Mouse (Mus musculus): Measurements from ENCODE around the gene Rnf41. TPM values are rescaled to one million over a fixed set of nuclear protein-coding genes. Genes with fewer than 3 reads are reported as not detected.

Rnf41 gene
- 30.0 and 31.7 TPM in 2 replicates for polyA plus RNA-seq (2015; fragmentation: Nextera tagmentation; extraction: Ambion mirVana)

- DNase-seq (ENCODE audit: low spot score) = peak; percentile 98
Observed at GRCm38 (mm10) chr10:128411211-128412054, at the start of gene Rnf41, which contains the start of gene Nabp2. Gene Rnf41, plus strand, starts transcription at chr10:128411657. Gene Nabp2, minus strand, starts transcription at chr10:128411492.

GRCm38 (mm10) chr10:128361836-128362235 lies 49.6 kb upstream of the Rnf41 start:
- DNase-seq (ENCODE audit: low spot score) = no peak

DNA sequence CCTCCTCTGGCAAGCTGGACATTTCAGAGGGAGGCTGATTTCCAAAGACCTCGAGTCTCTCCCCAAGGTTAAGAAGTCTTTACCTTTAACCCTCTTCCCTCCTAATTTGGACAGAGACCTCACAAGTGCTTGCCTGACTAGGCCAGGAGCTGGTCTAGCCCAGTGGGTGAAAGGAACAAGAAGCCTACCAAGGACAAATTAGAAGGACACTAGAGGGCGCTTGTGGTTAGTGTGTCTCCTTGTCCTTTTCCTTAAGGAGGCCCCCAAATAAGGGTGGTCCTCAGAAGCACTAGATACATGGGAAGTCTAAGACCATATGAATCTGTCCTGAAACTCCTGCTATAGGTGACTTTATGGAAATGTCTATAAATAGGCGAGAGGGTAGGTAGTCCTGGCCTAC lies 48.9 kb upstream of the Rnf41 start:
- DNase-seq (ENCODE audit: low spot score) = peak; percentile 23

- DNase-seq (ENCODE audit: low spot score) = no peak
Observed at GRCm38 (mm10) chr10:128367899-128368401, 43.5 kb upstream of the Rnf41 start.

- peak; percentile 91 for DNase-seq (ENCODE audit: low spot score)
Observed at GRCm38 (mm10) chr10:128368402-128369217, 42.8 kb upstream of the Rnf41 start, which contains the start of gene Coq10a. Gene Coq10a, minus strand, starts transcription at chr10:128368997.

DNA sequence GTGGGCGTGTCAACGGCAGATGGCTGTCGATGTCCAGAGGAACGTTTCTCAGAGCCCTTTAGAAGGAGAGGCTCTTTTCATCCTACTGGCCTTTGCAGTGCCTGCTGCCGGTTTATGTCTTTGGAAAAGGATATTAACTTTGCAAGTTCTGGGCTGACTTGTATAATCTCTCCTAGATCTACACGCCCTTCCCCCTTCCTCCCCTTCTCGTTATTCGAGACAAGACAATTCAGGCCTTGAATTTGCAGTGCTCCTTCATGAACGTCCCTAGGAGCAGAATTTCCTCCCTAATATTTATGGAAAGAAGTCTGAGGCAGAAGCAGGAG lies 42.3 kb upstream of the Rnf41 start:
- no peak for DNase-seq (ENCODE audit: low spot score)

GRCm38 (mm10) chr10:128369599-128369998 lies 41.9 kb upstream of the Rnf41 start:
- DNase-seq (ENCODE audit: low spot score) = no peak

DNA sequence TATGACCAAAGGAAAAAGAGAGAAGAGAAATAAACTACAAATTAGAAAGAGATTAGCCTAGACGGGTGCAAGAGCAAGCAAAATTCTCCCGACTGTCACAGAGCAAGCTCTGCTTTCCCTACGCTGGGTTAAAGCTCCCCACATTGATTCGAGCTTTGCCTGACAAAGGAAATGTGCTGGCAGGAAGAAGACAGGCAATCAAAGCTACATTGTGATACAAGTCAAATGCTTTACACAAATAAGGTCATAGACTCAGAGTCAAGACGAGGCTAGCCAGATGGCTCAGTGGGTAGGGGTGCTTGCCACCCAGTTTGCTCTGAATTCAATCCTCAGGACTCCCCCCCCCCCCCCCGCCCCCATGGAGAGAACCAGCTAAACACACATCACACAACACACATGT lies 41.4 kb upstream of the Rnf41 start:
- no peak for DNase-seq (ENCODE audit: low spot score)

DNA sequence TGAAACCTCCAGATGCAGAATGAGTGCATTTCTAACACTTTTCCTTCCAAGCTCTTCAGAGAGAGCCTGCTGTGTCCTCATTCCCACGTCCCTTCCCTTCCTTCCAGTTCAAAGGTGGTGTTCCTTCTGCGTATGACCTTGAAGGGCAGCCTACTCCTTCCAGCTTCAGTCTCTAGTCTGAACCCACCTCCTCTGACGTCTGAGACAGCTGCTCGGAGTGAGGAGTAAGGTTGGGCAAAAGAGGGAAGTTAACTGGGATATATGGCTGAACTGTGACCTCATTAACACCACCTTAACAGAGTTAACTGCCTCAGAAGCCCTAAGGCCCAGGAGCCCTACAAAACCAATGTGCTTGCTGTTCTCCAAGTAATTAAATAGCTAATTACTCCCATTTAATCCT lies 40.9 kb upstream of the Rnf41 start:
- no peak for DNase-seq (ENCODE audit: low spot score)

DNA sequence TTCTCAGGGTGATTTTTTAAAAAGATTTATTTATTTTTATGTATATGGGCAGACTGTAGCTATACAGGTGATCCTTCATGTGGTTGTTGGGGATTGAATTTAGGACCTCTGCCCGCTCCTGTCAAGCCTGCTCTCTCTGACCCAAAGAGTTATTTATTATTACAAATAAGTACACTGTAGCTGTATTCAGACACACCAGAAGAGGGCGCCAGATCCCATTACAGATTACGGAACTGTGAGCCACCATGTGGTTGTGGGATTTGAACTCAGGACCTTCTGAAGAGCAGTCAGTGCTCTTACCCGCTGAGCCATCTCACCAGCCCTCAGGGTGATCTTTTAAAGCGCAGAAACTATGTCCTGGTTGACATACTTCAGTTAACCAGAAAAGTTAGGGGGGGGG lies 39.3 kb upstream of the Rnf41 start:
- no peak for DNase-seq (ENCODE audit: low spot score)

DNA sequence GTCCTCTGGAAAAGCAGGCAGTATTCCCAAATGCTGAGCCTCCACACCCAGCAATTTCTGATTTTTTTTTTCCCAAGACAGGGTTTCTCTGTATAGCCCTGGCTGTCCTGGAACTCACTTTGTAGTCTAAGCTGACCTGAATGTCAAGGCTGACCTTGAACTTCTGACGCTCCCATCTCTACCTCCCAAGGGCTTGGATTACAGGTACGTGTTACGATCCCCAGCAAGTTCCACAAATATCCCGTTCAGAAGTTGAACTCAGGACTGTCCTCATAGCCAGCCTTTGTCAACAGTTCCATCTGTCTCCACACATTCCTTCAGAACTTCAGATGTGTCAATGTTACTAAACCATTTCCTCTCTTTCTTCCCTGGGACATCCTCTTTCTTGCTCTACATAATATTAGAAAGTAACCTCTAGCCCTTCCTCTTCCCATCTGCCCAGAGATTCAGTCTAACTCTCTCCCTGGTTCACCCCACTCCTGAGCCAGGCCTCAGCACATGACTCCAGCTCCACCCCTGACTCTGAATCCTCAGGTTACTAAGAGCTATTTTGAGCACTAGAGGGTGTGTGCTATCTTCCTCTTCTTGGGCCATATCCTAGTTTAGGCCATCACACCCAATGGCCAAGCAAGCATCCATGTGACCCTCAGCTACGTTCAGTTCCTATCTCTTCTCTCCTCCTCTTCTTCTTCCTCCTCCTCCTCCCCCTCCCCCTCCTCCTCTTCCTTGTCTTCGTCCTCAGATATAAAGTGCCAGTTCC lies 38.3 kb upstream of the Rnf41 start:
- DNase-seq (ENCODE audit: low spot score) = no peak

DNA sequence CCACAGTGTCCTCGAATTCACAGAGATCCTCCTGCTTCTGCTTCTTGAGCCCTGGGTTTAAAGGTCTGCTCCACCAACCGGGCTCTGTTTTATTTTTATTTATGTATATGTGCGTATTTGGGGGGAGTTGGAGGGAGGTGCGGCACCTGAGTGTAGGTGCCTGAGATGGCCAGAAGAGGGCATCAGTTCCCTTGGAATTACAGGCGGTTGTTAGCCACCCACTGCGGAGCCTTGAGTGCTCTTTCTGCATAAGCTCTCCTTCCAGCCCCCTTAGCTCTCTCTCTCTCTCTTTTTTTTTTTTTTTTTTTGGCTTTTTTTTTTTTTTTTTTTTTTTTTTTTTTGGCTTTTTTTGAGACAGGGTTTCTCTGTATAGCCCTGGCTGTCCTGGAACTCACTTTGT lies 37.1 kb upstream of the Rnf41 start:
- peak; percentile 32 for DNase-seq (ENCODE audit: low spot score)

GRCm38 (mm10) chr10:128376099-128376454 lies 35.4 kb upstream of the Rnf41 start:
- no peak for DNase-seq (ENCODE audit: low spot score)

DNA sequence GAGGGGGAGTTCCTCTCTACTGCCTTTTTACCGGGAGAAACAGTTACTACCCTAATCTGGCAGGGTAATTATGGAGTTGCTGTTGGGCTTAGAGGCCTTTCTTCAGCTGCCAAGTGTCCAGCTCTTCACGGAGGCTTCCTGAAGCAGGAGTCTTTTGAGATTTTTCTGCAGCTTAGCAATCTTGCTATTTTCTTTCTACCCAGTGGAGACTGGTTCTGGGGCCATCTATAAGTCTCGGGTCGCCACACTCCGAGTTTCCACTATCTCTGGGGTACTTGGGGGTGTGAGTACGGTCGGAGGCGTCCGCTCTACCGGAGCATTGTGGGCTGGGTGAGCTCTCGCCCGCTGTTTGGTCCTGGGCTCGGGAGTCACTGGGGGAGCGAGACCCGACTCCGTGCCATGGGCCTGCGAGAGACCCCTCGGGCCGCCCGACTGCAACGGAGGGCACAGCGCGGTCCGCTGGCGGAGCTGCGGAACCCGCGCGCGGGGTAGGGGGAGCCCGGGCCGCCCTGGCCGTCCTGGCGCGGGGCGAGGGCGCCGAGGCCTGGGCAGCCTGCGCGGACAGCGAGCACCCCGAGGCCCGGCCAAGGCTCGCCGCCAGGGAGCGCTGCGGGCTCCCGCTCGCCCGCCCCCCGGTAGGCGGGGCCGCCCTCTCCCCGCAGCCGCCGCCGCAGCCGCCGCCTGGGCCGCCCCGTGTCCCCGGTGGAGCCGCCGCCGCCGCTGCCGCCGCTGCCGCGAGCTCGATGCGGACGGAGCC lies 34.8 kb upstream of the Rnf41 start, which contains the start of gene Ankrd52:
Gene Ankrd52 (plus strand): TSS at position 661 of the 757 bp plus-strand sequence.
- peak; percentile 82 for DNase-seq (ENCODE audit: low spot score)

GRCm38 (mm10) chr10:128377222-128377939 lies 34.1 kb upstream of the Rnf41 start:
- peak; percentile 29 for DNase-seq (ENCODE audit: low spot score)

- no peak for DNase-seq (ENCODE audit: low spot score)
Observed at GRCm38 (mm10) chr10:128377940-128378448, 33.5 kb upstream of the Rnf41 start.

- no peak for DNase-seq (ENCODE audit: low spot score)
Observed at GRCm38 (mm10) chr10:128378462-128378861, 33.0 kb upstream of the Rnf41 start.

DNA sequence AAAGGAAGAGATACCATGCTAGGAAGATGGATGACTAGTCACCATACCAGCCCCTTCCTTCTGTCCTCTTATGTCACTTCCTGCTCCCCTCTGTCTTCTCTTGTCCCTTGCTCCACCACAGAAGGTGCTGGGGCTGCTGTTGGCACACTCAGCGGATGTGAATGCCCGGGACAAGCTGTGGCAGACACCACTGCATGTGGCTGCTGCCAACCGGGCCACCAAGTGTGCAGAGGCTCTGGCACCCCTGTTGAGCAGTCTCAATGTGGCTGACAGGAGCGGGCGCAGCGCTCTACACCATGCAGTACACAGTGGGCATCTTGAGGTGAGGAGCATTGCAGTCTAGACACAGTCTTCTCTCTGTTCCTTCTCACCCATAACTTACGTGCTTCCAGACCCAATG lies 32.2 kb upstream of the Rnf41 start:
- DNase-seq (ENCODE audit: low spot score) = no peak

- DNase-seq (ENCODE audit: low spot score) = no peak
Observed at GRCm38 (mm10) chr10:128380565-128380964, 30.9 kb upstream of the Rnf41 start.

DNA sequence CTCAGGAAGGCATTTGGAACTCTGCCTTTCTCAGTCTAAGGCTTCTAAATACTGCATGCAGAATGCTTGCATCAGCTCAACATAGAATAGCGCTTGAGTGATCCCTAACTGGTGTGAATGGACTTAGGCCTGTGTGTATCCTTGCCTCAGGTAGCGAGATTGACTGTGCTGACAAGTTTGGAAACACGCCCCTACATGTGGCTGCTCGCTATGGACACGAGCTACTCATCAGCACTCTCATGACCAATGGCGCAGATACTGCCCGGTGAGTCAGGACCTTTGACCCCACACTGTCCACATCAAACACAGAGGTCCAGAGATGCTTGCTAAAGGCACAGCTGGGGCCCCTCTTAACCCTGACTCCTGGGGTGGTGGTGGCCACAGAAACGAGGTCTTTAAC lies 29.0 kb upstream of the Rnf41 start:
- no peak for DNase-seq (ENCODE audit: low spot score)
